Mouse (Mus musculus) limb, embryonic 12.5 days (tissue): ENCODE results near the gene Clec1a. TPM values are rescaled to one million over a fixed set of nuclear protein-coding genes. Genes with fewer than 3 reads are reported as not detected.

Experiments used
- polyA plus RNA-seq: library from polyadenylated mRNA; unstranded; fragments of >200 nt; fragmentation: Nextera tagmentation; extraction: Ambion mirVana; gene quantifications from 2 replicates; pipeline ENCODE4 v1.2.1, GENCODE M21; 2016

Clec1a gene
- polyA plus RNA-seq, 1 experiment from 2014 or later, result 1.7 TPM

Other genes starting within 250 kb of the Clec1a start
- 0.10 TPM in 1 of 2 replicates, not detected in the other for gene Cd69, start 176.6 kb downstream of the Clec1a start, polyA plus RNA-seq
- gene 4922502D21Rik, start 120.2 kb downstream of the Clec1a start, polyA plus RNA-seq, result not detected in 2 replicates
- gene Clec12a, start 109.3 kb downstream of the Clec1a start, polyA plus RNA-seq, result 0.36 and 0.38 TPM in 2 replicates
- gene Clec12b, start 66.1 kb downstream of the Clec1a start, polyA plus RNA-seq, result not detected in 2 replicates
- gene Clec1b, start 54.7 kb downstream of the Clec1a start, polyA plus RNA-seq, result 3.7 and 4.5 TPM in 2 replicates
- gene Clec9a, start 43.1 kb downstream of the Clec1a start, polyA plus RNA-seq, result 0.10 TPM in 1 of 2 replicates, not detected in the other
- not detected in 2 replicates for gene Olr1, start 55.2 kb upstream of the Clec1a start, polyA plus RNA-seq
- not detected in 2 replicates for gene Tmem52b, start 60.6 kb upstream of the Clec1a start, polyA plus RNA-seq
- gene Gabarapl1, start 81.2 kb upstream of the Clec1a start, polyA plus RNA-seq, result 46.4 and 46.6 TPM in 2 replicates
- gene Klre1, start 125.9 kb upstream of the Clec1a start, polyA plus RNA-seq, result not detected in 2 replicates
- gene Klrd1, start 139.8 kb upstream of the Clec1a start, polyA plus RNA-seq, result not detected in 2 replicates
- not detected in 2 replicates for gene Klrk1, start 171.9 kb upstream of the Clec1a start, polyA plus RNA-seq
- not detected in 2 replicates for gene Klrc3, start 191.3 kb upstream of the Clec1a start, polyA plus RNA-seq
- not detected in 2 replicates for gene Klrc2, start 208.7 kb upstream of the Clec1a start, polyA plus RNA-seq
- not detected in 2 replicates for gene Klrc1, start 227.0 kb upstream of the Clec1a start, polyA plus RNA-seq